Mouse (Mus musculus) CH12.LX (cell line): ENCODE measurements at regions not wholly inside any gene's neighbourhood (a gene's known extent, or its start where the extent isn't known, plus 50 kb on each side); places are given as distances from the start of the nearest gene placed in this dataset.
"Not testable (repeated sequence)": the region's sequence is repeated elsewhere in the genome, so short reads cannot be mapped to it uniquely, and the experiment has no call there.

Experiments used
- DNase-seq: peaks from one replicate; pipeline ENCODE4 v3.0.0-alpha.2; 2013; ENCODE audit errors: extremely low read depth
- H3K27ac ChIP-seq: 2 replicates; pipeline ENCODE4 v1.5.1; 2012; ENCODE audit warnings: low read depth, mild to moderate bottlenecking, control low read depth, moderate library complexity; ENCODE audit not compliant: insufficient read depth
- H3K27me3 ChIP-seq: replicated peaks from 2 replicates; pipeline ENCODE3; 2012; ENCODE audit warnings: inconsistent platforms
- H3K36me3 ChIP-seq, 2 experiments: replicated peaks in 1 of 2; 2 replicates each; pipeline versions ENCODE3 to v1.6.1; 2012; ENCODE audit warnings: inconsistent platforms in 1 of 2, low read length in 1 of 2, mild to moderate bottlenecking in 1 of 2, mixed read lengths in 1 of 2, moderate library complexity in 1 of 2; ENCODE audit not compliant: control insufficient read depth in 1 of 2, insufficient read depth in 1 of 2
- H3K4me1 ChIP-seq, 2 experiments: 2 replicates each; pipeline ENCODE4 v1.6.1; 2012; ENCODE audit warnings: inconsistent platforms in 1 of 2, moderate library complexity in 1 of 2; ENCODE audit not compliant: insufficient read depth in 2 of 2, control insufficient read depth in 1 of 2
- H3K4me2 ChIP-seq: 2 replicates; pipeline ENCODE4 v1.6.1; 2012; ENCODE audit warnings: low read depth, mild to moderate bottlenecking, control low read depth; ENCODE audit not compliant: poor library complexity, insufficient read depth, severe bottlenecking
- H3K4me3 ChIP-seq, 3 experiments: fragments of 150-350 bp in 1 of 3; sonication (generic) in 1 of 3; replicated peaks in 1 of 3; 2 replicates each; pipeline versions ENCODE3 to v1.5.1; 2011 to 2012; ENCODE audit warnings: low read depth in 2 of 3, low read length in 2 of 3, mild to moderate bottlenecking in 2 of 3, moderate library complexity in 2 of 3, control low read depth in 1 of 3, improper control_type of control experiment in 1 of 3, inconsistent platforms in 1 of 3, mixed read lengths in 1 of 3; ENCODE audit not compliant: poor library complexity in 1 of 3
- H3K79me2 ChIP-seq: replicated peaks from 2 replicates; pipeline ENCODE4 v1.6.1; 2012; ENCODE audit warnings: mild to moderate bottlenecking, moderate library complexity; ENCODE audit not compliant: control insufficient read depth, poor library complexity, insufficient read depth, severe bottlenecking; ENCODE audit errors: extremely low read depth
- H3K9ac ChIP-seq: 2 replicates; pipeline ENCODE4 v1.6.1; 2012; ENCODE audit warnings: low read depth, mild to moderate bottlenecking, control low read depth, moderate library complexity; ENCODE audit not compliant: insufficient read depth
- H3K9me3 ChIP-seq: replicated peaks from 2 replicates; pipeline ENCODE3; 2012; ENCODE audit warnings: low read length, inconsistent platforms, mixed read lengths
- BHLHE40 ChIP-seq: IDR thresholded peaks from 2 replicates; pipeline ENCODE4 v1.6.1; 2011; ENCODE audit warnings: mild to moderate bottlenecking, low read depth, low read length, improper control_type of control experiment
- CTCF ChIP-seq, 2 experiments: IDR thresholded peaks in 1 of 2; conservative IDR thresholded peaks in 1 of 2; 2 replicates each; pipeline ENCODE4 v1.5.1; 2011 to 2012; ENCODE audit warnings: low read depth in 2 of 2, low read length in 2 of 2, improper control_type of control experiment in 1 of 2, inconsistent platforms in 1 of 2, mild to moderate bottlenecking in 1 of 2, moderate library complexity in 1 of 2
- ETS1 ChIP-seq: conservative IDR thresholded peaks from 2 replicates; pipeline ENCODE4 v1.6.1; 2012; ENCODE audit warnings: low read depth, mild to moderate bottlenecking, inconsistent platforms, low read length, improper control_type of control experiment, moderate library complexity
- GABPA ChIP-seq: IDR thresholded peaks from 2 replicates; pipeline ENCODE4 v1.6.1; 2012; ENCODE audit warnings: low read depth, low read length, improper control_type of control experiment, inconsistent platforms; ENCODE audit not compliant: insufficient replicate concordance
- IRF4 ChIP-seq: IDR thresholded peaks from 2 replicates; pipeline ENCODE4 v1.6.1; 2014; ENCODE audit warnings: low read depth, mild to moderate bottlenecking, inconsistent platforms, low read length, improper control_type of control experiment
- MAFK ChIP-seq: IDR thresholded peaks from 2 replicates; pipeline ENCODE4 v1.6.1; 2011; ENCODE audit warnings: low read length, improper control_type of control experiment; ENCODE audit not compliant: insufficient replicate concordance
- MAX ChIP-seq: IDR thresholded peaks from 2 replicates; pipeline ENCODE4 v1.6.1; 2011; ENCODE audit warnings: low read length, improper control_type of control experiment
- MXI1 ChIP-seq: IDR thresholded peaks from 2 replicates; pipeline ENCODE4 v1.6.1; 2011; ENCODE audit warnings: mild to moderate bottlenecking, low read depth, low read length, improper control_type of control experiment
- POLR2A ChIP-seq: IDR thresholded peaks from 2 replicates; pipeline ENCODE4 v1.6.1; 2011; ENCODE audit warnings: low read depth, mild to moderate bottlenecking, improper control_type of control experiment, low read length
- RCOR1 ChIP-seq: conservative IDR thresholded peaks from 2 replicates; pipeline ENCODE4 v1.6.1; 2012; ENCODE audit warnings: low read depth, mild to moderate bottlenecking, inconsistent platforms, low read length, improper control_type of control experiment
- SMC3 ChIP-seq: IDR thresholded peaks from 2 replicates; pipeline ENCODE4 v1.6.1; 2011; ENCODE audit warnings: low read depth, low read length, improper control_type of control experiment
- dilution Hi-C: fragments of 300-500 bp; cut with MboI; formaldehyde crosslinking; loops from 2 replicates; pipeline ENCODE4 v1.14.3; 2020; ENCODE audit warnings: low sequenced_read_pairs; ENCODE audit not compliant: extremely low pct_unique_long_range_greater_than_20kb, extremely low pct_ligation_motif_present
- in situ Hi-C: fragments of 300-500 bp; cut with MboI; formaldehyde crosslinking; loops from 3 replicates; pipeline ENCODE4 v1.14.3; 2019; ENCODE audit warnings: low sequenced_read_pairs, low pct_ligation_motif_present, low pct_unique_long_range_greater_than_20kb, mixed read lengths

DNA sequence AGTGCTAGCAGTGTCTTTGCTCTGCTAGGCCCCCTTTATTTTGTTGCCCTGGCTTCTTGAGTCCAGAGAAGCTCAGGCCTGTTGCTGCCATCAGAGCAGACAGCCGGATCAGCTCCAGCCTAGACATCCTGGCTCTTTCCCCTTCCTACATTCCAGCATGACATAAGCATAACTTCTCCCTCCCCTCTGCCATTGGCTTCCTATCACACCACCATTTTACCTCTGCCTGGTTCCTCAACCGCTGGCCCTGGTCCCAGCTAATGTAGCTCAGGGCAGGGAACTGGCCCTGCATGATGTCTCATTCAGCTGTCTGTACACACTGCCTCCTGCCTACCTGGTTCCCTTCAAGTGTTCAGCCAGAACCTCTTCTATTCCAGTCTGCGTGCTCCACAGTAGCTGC is 146.5 kb downstream of the Tmem121 start:
- Histone ChIP-seq H3K4me1 (no peaks in the 10 kb centered on the region), H3K27ac (no peak overlapping the region), H3K4me3 (no peak overlapping the region), H3K9ac (no peak overlapping the region), H3K79me2 (no peaks in the 10 kb centered on the region), H3K36me3 (no peaks in the 10 kb centered on the region), H3K4me2 (no peak overlapping the region), H3K9me3 (no peaks in the 10 kb centered on the region), H3K27me3 (no peaks in the 10 kb centered on the region)
- no peak for DNase-seq
- TF ChIP-seq IRF4 = no peak
- in situ Hi-C loops (no loop called here), dilution Hi-C loops (no loop called here)

DNA sequence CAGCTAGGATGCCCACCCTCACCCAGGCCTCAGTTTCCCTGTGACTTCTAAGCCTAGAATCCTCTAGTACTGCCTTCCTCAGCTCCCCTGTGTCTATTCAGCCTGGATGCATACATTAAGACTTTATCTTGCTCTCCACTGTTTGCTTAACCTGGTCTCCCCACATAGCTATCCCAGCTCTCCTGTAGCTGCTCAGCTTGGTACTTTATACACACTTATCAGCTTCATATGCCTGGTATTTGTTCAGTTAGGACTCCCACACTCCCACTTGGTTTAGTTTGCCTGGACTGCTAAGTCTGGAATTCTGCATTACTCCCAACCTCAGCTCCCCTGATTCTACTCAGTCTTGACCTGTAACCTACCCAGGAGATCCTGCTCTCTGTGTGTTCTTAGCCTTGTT is 147.7 kb downstream of the Tmem121 start:
- Histone ChIP-seq H3K79me2 (no peaks in the 10 kb centered on the region), H3K36me3 (no peaks in the 10 kb centered on the region), H3K9me3 (no peaks in the 10 kb centered on the region), H3K27me3 (no peaks in the 10 kb centered on the region), H3K4me2 (no peak overlapping the region), H3K4me3 (no peak overlapping the region), H3K27ac (no peak overlapping the region), H3K4me1 (no peaks in the 10 kb centered on the region), H3K9ac (no peak overlapping the region)
- in situ Hi-C loops (no loop called here), dilution Hi-C loops (no loop called here)
- DNase-seq = no peak
- TF ChIP-seq MAX = no peak
- TF ChIP-seq ETS1 = no peak
- TF ChIP-seq IRF4 = no peak
- TF ChIP-seq MXI1 = no peak
- no peak for TF ChIP-seq MAFK
- no peak for TF ChIP-seq POLR2A
- TF ChIP-seq RCOR1 = no peak
- no peak for TF ChIP-seq CTCF (conservative IDR thresholded peaks at IDR 0.05 in 1 of 2, IDR thresholded peaks at IDR 0.05 in 1 of 2; ENCODE audit: low read depth in 2 of 2, low read length in 2 of 2)
- TF ChIP-seq SMC3 = no peak
- TF ChIP-seq GABPA = no peak
- no peak for TF ChIP-seq BHLHE40

DNA sequence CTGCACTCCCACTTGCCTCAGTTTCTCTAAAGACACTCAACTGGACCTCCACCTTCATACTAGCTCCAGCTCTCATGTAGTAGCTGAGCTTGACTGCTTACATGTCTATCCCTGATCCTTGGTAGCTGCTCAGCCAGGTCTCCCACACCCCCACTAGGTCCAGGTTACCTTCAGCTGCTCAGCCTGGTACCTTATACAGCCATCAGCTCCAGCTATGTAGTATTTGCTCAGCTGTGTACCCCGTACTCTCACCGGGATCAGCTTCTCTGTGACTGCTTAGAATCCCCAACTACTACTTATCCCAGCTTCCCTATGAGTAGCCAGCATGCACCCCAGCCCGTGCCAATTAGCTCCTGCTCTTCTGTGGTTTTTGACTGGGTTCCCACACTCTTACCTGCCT is 148.1 kb downstream of the Tmem121 start:
- H3K4me1 ChIP-seq, H3K9ac ChIP-seq, H3K27me3 ChIP-seq, in situ Hi-C loops, H3K79me2 ChIP-seq, H3K36me3 ChIP-seq, H3K4me2 ChIP-seq, DNase-seq, dilution Hi-C loops, H3K4me3 ChIP-seq, H3K9me3 ChIP-seq, H3K27ac ChIP-seq: not testable (repeated sequence)
